Mouse (Mus musculus) MN1 (cell line): ENCODE measurements around the gene Fgb.

Experiments
- DNase-seq: peaks from one replicate; pipeline ENCODE4 v3.0.0-alpha.2; 2016; ENCODE audit warnings: low spot score

Fgb gene

GRCm38 (mm10) chr3:83049680-83050079 lies at the start of gene Fgb:
Gene Fgb (minus strand): TSS chr3:83049863.
- no peak for DNase-seq

- no peak for DNase-seq
Observed at GRCm38 (mm10) chr3:83099139-83099538, 49.5 kb upstream of the Fgb start.

GRCm38 (mm10) chr3:83098546-83099034 lies 48.9 kb upstream of the Fgb start:
- no peak for DNase-seq

GRCm38 (mm10) chr3:83097586-83097985 lies 47.9 kb upstream of the Fgb start:
- DNase-seq = no peak

GRCm38 (mm10) chr3:83080567-83081055 lies 30.9 kb upstream of the Fgb start:
- peak; percentile 9 for DNase-seq

GRCm38 (mm10) chr3:83076563-83076962 lies 26.9 kb upstream of the Fgb start:
- DNase-seq = no peak

- no peak for DNase-seq
Observed at GRCm38 (mm10) chr3:83070231-83070630, 20.6 kb upstream of the Fgb start.

- no peak for DNase-seq
Observed at GRCm38 (mm10) chr3:83068869-83069268, 19.2 kb upstream of the Fgb start.

GRCm38 (mm10) chr3:83067920-83068319 lies 18.3 kb upstream of the Fgb start:
- no peak for DNase-seq

- no peak for DNase-seq
Observed at GRCm38 (mm10) chr3:83057046-83057445, 7.4 kb upstream of the Fgb start.

GRCm38 (mm10) chr3:83055281-83056038 lies 5.8 kb upstream of the Fgb start, which contains the start of gene Plrg1:
Gene Plrg1 (plus strand): TSS chr3:83055522.
- peak; percentile 98 for DNase-seq

- DNase-seq = peak; percentile 21
Observed at GRCm38 (mm10) chr3:83054759-83055158, 5.1 kb upstream of the Fgb start.

GRCm38 (mm10) chr3:83053758-83054157 lies 4.1 kb upstream of the Fgb start:
- DNase-seq = peak; percentile 55

- no peak for DNase-seq
Observed at GRCm38 (mm10) chr3:83053126-83053525, 3.5 kb upstream of the Fgb start.

GRCm38 (mm10) chr3:83052102-83052501 lies 2.4 kb upstream of the Fgb start:
- no peak for DNase-seq

GRCm38 (mm10) chr3:83050661-83051060 lies 998 bp upstream of the Fgb start:
- no peak for DNase-seq

- no peak for DNase-seq
Observed at GRCm38 (mm10) chr3:83046649-83047048, 3.0 kb downstream of the Fgb start.

GRCm38 (mm10) chr3:83042451-83042850 lies 7.2 kb downstream of the Fgb start:
- no peak for DNase-seq

- no peak for DNase-seq
Observed at GRCm38 (mm10) chr3:83039666-83040065, 10.0 kb downstream of the Fgb start.

GRCm38 (mm10) chr3:83038865-83039264 lies 10.8 kb downstream of the Fgb start:
- no peak for DNase-seq

- no peak for DNase-seq
Observed at GRCm38 (mm10) chr3:83033801-83034200, 15.9 kb downstream of the Fgb start.

- no peak for DNase-seq
Observed at GRCm38 (mm10) chr3:83032746-83033308, 16.8 kb downstream of the Fgb start.

- DNase-seq = no peak
Observed at GRCm38 (mm10) chr3:83030331-83030730, 19.3 kb downstream of the Fgb start.
